Mouse (Mus musculus): ENCODE measurements around the gene C130032M10Rik. TPM values are rescaled to one million over a fixed set of nuclear protein-coding genes. Genes with fewer than 3 reads are reported as not detected.
A peak's percentile ranks its signal among the peaks of the same experiment; 100 is the strongest.

Gene C130032M10Rik
- total RNA-seq (2012; rRNA removed) = 1.8 and 2.7 TPM in 2 replicates

- Histone ChIP-seq H3K27ac (ENCODE audit: insufficient read depth, low read depth, low read length, poor library complexity, severe bottlenecking) (peak within 1 kb of the TSS; percentile 7), H3K4me1 (ENCODE audit: control insufficient read depth in 2 of 2, insufficient read depth in 2 of 2, low read length in 2 of 2, poor library complexity in 1 of 2) (peaks cover 19 to 40% of the 10 kb centered on the region in 2 experiments), H3K36me3 (ENCODE audit: control insufficient read depth, insufficient read depth, low read length, poor library complexity, severe bottlenecking) (peaks cover 52% of the 10 kb centered on the region), H3K9ac (ENCODE audit: insufficient read depth, low read depth, low read length, poor library complexity, severe bottlenecking) (peak within 1 kb of the TSS; percentile 27; the same call in 1 of the 2 replicates), H3K9me3 (ENCODE audit: control insufficient read depth, insufficient read depth, low read depth, low read length) (no peaks in the 10 kb centered on the region), H3K4me3 (ENCODE audit: insufficient read depth in 1 of 2, low read depth in 1 of 2, low read length in 2 of 2, poor library complexity in 1 of 2, severe bottlenecking in 1 of 2) (peak within 1 kb of the TSS; percentile 4 to 42; a peak in 3 of 4 replicates)
- TF ChIP-seq HCFC1 (IDR thresholded peaks at IDR 0.05; ENCODE audit: borderline replicate concordance, insufficient read depth, low read length) (no peak), ZC3H11A (IDR thresholded peaks at IDR 0.05; ENCODE audit: borderline replicate concordance, low read depth, low read length) (0 out of 2 replicates have a peak, but pooled peaks have one; percentile 7), CHD2 (IDR thresholded peaks at IDR 0.05; ENCODE audit: low read depth, low read length) (no peak)
- in situ Hi-C loops (cut with MboI; ENCODE audit: low sequenced_read_pairs in 2 of 2, unreplicated experiment in 2 of 2) = no loop called here
- DNase-seq (ENCODE audit: low read depth, low spot score) = no peak
Observed at GRCm38 (mm10) chr9:114515364-114515763, at the start of gene C130032M10Rik. C130032M10Rik (plus strand) TSS chr9:114515697.

- Histone ChIP-seq H3K4me3 (ENCODE audit: insufficient read depth in 1 of 2, low read depth in 1 of 2, low read length in 2 of 2, poor library complexity in 1 of 2, severe bottlenecking in 1 of 2) (no peak overlapping the region), H3K9me3 (ENCODE audit: control insufficient read depth, insufficient read depth, low read depth, low read length) (no peaks in the 10 kb centered on the region), H3K36me3 (ENCODE audit: control insufficient read depth, insufficient read depth, low read length, poor library complexity, severe bottlenecking) (peaks cover 17% of the 10 kb centered on the region), H3K27ac (ENCODE audit: insufficient read depth, low read depth, low read length, poor library complexity, severe bottlenecking) (no peak overlapping the region), H3K9ac (ENCODE audit: insufficient read depth, low read depth, low read length, poor library complexity, severe bottlenecking) (no peak overlapping the region), H3K4me1 (ENCODE audit: control insufficient read depth in 2 of 2, insufficient read depth in 2 of 2, low read length in 2 of 2, poor library complexity in 1 of 2) (no peaks in the 10 kb centered on the region)
- no peak for TF ChIP-seq MAFK (IDR thresholded peaks at IDR 0.05; ENCODE audit: insufficient read depth, low read depth, low read length)
- no peak for DNase-seq (ENCODE audit: low read depth, low spot score)
- in situ Hi-C loops (cut with MboI; ENCODE audit: low sequenced_read_pairs in 2 of 2, unreplicated experiment in 2 of 2) = no loop called here
Observed at GRCm38 (mm10) chr9:114466871-114467270, 48.6 kb upstream of the C130032M10Rik start.

- no peak overlapping the region for H3K27ac ChIP-seq (ENCODE audit: insufficient read depth, low read depth, low read length, poor library complexity, severe bottlenecking)
- no peak for DNase-seq (ENCODE audit: low read depth, low spot score)
- in situ Hi-C loops (cut with MboI; ENCODE audit: low sequenced_read_pairs in 2 of 2, unreplicated experiment in 2 of 2) = no loop called here
- H3K4me3 ChIP-seq (ENCODE audit: insufficient read depth in 1 of 2, low read depth in 1 of 2, low read length in 2 of 2, poor library complexity in 1 of 2, severe bottlenecking in 1 of 2) = no peak overlapping the region
- no peaks in the 10 kb centered on the region for H3K9me3 ChIP-seq (ENCODE audit: control insufficient read depth, insufficient read depth, low read depth, low read length)
- no peak overlapping the region for H3K9ac ChIP-seq (ENCODE audit: insufficient read depth, low read depth, low read length, poor library complexity, severe bottlenecking)
- peaks cover 17% of the 10 kb centered on the region for H3K36me3 ChIP-seq (ENCODE audit: control insufficient read depth, insufficient read depth, low read length, poor library complexity, severe bottlenecking)
- H3K4me1 ChIP-seq (ENCODE audit: control insufficient read depth in 2 of 2, insufficient read depth in 2 of 2, low read length in 2 of 2, poor library complexity in 1 of 2) = peaks cover 0 to 3% of the 10 kb centered on the region in 2 experiments; a peak in 1 of 4 replicates
- TF ChIP-seq CHD2 (IDR thresholded peaks at IDR 0.05; ENCODE audit: low read depth, low read length) = no peak
Observed at GRCm38 (mm10) chr9:114468217-114468616, 47.3 kb upstream of the C130032M10Rik start.

- no peak for TF ChIP-seq CHD2 (IDR thresholded peaks at IDR 0.05; ENCODE audit: low read depth, low read length)
- no peak for TF ChIP-seq MAFK (IDR thresholded peaks at IDR 0.05; ENCODE audit: insufficient read depth, low read depth, low read length)
- TF ChIP-seq ZNF384 (IDR thresholded peaks at IDR 0.05; ENCODE audit: low read depth, low read length) = no peak
- no peak for TF ChIP-seq HCFC1 (IDR thresholded peaks at IDR 0.05; ENCODE audit: borderline replicate concordance, insufficient read depth, low read length)
- no peak for TF ChIP-seq ZC3H11A (IDR thresholded peaks at IDR 0.05; ENCODE audit: borderline replicate concordance, low read depth, low read length)
- Histone ChIP-seq H3K9me3 (ENCODE audit: control insufficient read depth, insufficient read depth, low read depth, low read length) (no peaks in the 10 kb centered on the region), H3K4me1 (ENCODE audit: control insufficient read depth in 2 of 2, insufficient read depth in 2 of 2, low read length in 2 of 2, poor library complexity in 1 of 2) (peaks cover 0 to 3% of the 10 kb centered on the region in 2 experiments; a peak in 1 of 4 replicates), H3K4me3 (ENCODE audit: insufficient read depth in 1 of 2, low read depth in 1 of 2, low read length in 2 of 2, poor library complexity in 1 of 2, severe bottlenecking in 1 of 2) (no peak overlapping the region), H3K27ac (ENCODE audit: insufficient read depth, low read depth, low read length, poor library complexity, severe bottlenecking) (no peak overlapping the region), H3K9ac (ENCODE audit: insufficient read depth, low read depth, low read length, poor library complexity, severe bottlenecking) (no peak overlapping the region), H3K36me3 (ENCODE audit: control insufficient read depth, insufficient read depth, low read length, poor library complexity, severe bottlenecking) (peaks cover 17% of the 10 kb centered on the region)
- in situ Hi-C loops (cut with MboI; ENCODE audit: low sequenced_read_pairs in 2 of 2, unreplicated experiment in 2 of 2) = no loop called here
- DNase-seq (ENCODE audit: low read depth, low spot score) = no peak
Observed at GRCm38 (mm10) chr9:114468701-114469100, 46.8 kb upstream of the C130032M10Rik start.

- Histone ChIP-seq H3K9me3 (ENCODE audit: control insufficient read depth, insufficient read depth, low read depth, low read length) (no peaks in the 10 kb centered on the region), H3K9ac (ENCODE audit: insufficient read depth, low read depth, low read length, poor library complexity, severe bottlenecking) (no peak overlapping the region), H3K4me1 (ENCODE audit: control insufficient read depth in 2 of 2, insufficient read depth in 2 of 2, low read length in 2 of 2, poor library complexity in 1 of 2) (peaks cover 0 to 3% of the 10 kb centered on the region in 2 experiments; a peak in 1 of 4 replicates), H3K4me3 (ENCODE audit: insufficient read depth in 1 of 2, low read depth in 1 of 2, low read length in 2 of 2, poor library complexity in 1 of 2, severe bottlenecking in 1 of 2) (no peak overlapping the region), H3K36me3 (ENCODE audit: control insufficient read depth, insufficient read depth, low read length, poor library complexity, severe bottlenecking) (peaks cover 2% of the 10 kb centered on the region; the same call in 1 of the 2 replicates), H3K27ac (ENCODE audit: insufficient read depth, low read depth, low read length, poor library complexity, severe bottlenecking) (no peak overlapping the region)
- no peak for DNase-seq (ENCODE audit: low read depth, low spot score)
- in situ Hi-C loops (cut with MboI; ENCODE audit: low sequenced_read_pairs in 2 of 2, unreplicated experiment in 2 of 2) = no loop called here
- no peak for TF ChIP-seq CHD2 (IDR thresholded peaks at IDR 0.05; ENCODE audit: low read depth, low read length)
- no peak for TF ChIP-seq MAFK (IDR thresholded peaks at IDR 0.05; ENCODE audit: insufficient read depth, low read depth, low read length)
- TF ChIP-seq HCFC1 (IDR thresholded peaks at IDR 0.05; ENCODE audit: borderline replicate concordance, insufficient read depth, low read length) = no peak
- TF ChIP-seq ZC3H11A (IDR thresholded peaks at IDR 0.05; ENCODE audit: borderline replicate concordance, low read depth, low read length) = no peak
- TF ChIP-seq ZNF384 (IDR thresholded peaks at IDR 0.05; ENCODE audit: low read depth, low read length) = no peak
Observed at GRCm38 (mm10) chr9:114471892-114472291, 43.6 kb upstream of the C130032M10Rik start.

All from ES-E14 (cell line).